Mouse (Mus musculus) forebrain, embryonic 14.5 days (tissue): ENCODE results near the gene Syce3. TPM values are rescaled to one million over a fixed set of nuclear protein-coding genes. Genes with fewer than 3 reads are reported as not detected.

Experiments used
- ATAC-seq: fragments of 200-750 bp; cut with Nextera tagmentation; 2 replicates; pipeline ENCODE4 v1.8.0; 2017; ENCODE audit warnings: mild to moderate bottlenecking, moderate library complexity
- DNase-seq: peaks from one replicate; pipeline ENCODE4 v3.0.0-alpha.2; 2015; ENCODE audit warnings: low spot score
- H3K27ac ChIP-seq: fragments of 300-500 bp; sonication (generic); 2 replicates; pipeline ENCODE4 v1.5.1; 2014; ENCODE audit warnings: low read depth, mild to moderate bottlenecking, control low read depth, low read length, moderate library complexity
- H3K27me3 ChIP-seq: fragments of 300-500 bp; sonication (generic); replicated peaks from 2 replicates; pipeline ENCODE4 v1.6.1; 2014; ENCODE audit warnings: low read length, control low read depth, mixed read lengths; ENCODE audit not compliant: control insufficient read depth, insufficient read depth
- H3K36me3 ChIP-seq: fragments of 300-500 bp; sonication (generic); 2 replicates; pipeline ENCODE4 v1.6.1; 2014; ENCODE audit warnings: low read length, control low read depth; ENCODE audit not compliant: control insufficient read depth, insufficient read depth
- H3K4me1 ChIP-seq: fragments of 300-500 bp; sonication (generic); 2 replicates; pipeline ENCODE4 v1.6.1; 2014; ENCODE audit warnings: antibody characterized with exemption, low read length, control low read depth; ENCODE audit not compliant: control insufficient read depth, insufficient read depth
- H3K4me2 ChIP-seq: fragments of 300-500 bp; sonication (generic); 2 replicates; pipeline ENCODE4 v1.6.1; 2014; ENCODE audit warnings: mild to moderate bottlenecking, control low read depth, low read length
- H3K4me3 ChIP-seq: fragments of 300-500 bp; sonication (generic); 2 replicates; pipeline ENCODE4 v1.5.1; 2014; ENCODE audit warnings: low read depth, low read length, control low read depth
- H3K9ac ChIP-seq: fragments of 300-500 bp; sonication (generic); 2 replicates; pipeline ENCODE4 v1.6.1; 2014; ENCODE audit warnings: mild to moderate bottlenecking, low read length, control low read depth, moderate library complexity
- H3K9me3 ChIP-seq: fragments of 300-500 bp; sonication (generic); replicated peaks from 2 replicates; pipeline ENCODE4 v1.6.1; 2016; ENCODE audit warnings: low read length, control low read depth, mixed read lengths; ENCODE audit not compliant: control insufficient read depth
- WGBS: fragments of 180-500 bp; shearing (Covaris S2); extraction: QIAGEN DNeasy Blood & Tissue Kit; methylation state at CpG from one replicate; pipeline ENCODE4 v1.1.7; 2014; 5-methylcytosine and 5-hydroxymethylcytosine counted together
- polyA plus RNA-seq: library from polyadenylated mRNA; unstranded; fragments of >200 nt; fragmentation: Nextera tagmentation; extraction: Ambion mirVana; gene quantifications from 2 replicates; pipeline ENCODE4 v1.2.1, GENCODE M21; 2014

The Syce3 gene
- polyA plus RNA-seq, 1 experiment from 2014 or later: not detected

- DNase-seq: peak; percentile 24
- Histone ChIP-seq H3K4me3 (peak within 1 kb of the TSS; percentile 27), H3K27me3 (peaks cover 46% of the 10 kb centered on the region), H3K4me2 (peak within 1 kb of the TSS; percentile 58), H3K9ac (peak within 1 kb of the TSS; percentile 52), H3K9me3 (no peaks in the 10 kb centered on the region), H3K4me1 (peaks cover 4% of the 10 kb centered on the region; the same call in 1 of the 2 replicates), H3K36me3 (no peaks in the 10 kb centered on the region), H3K27ac (no peak within 1 kb of the TSS)
- no peak for ATAC-seq
- WGBS: under 1% methylated on average over 28 of the region's 33 CpGs
Observed at GRCm38 (mm10) chr15:89378831-89379401, 31.4 kb downstream of the Syce3 start, which contains the start of gene Odf3b. Gene Odf3b (minus strand): TSS chr15:89379282.

- H3K27me3 ChIP-seq: peaks cover 46% of the 10 kb centered on the region
- H3K9ac ChIP-seq: peak overlapping the region; percentile 52
- H3K4me2 ChIP-seq: peak overlapping the region; percentile 58
- H3K4me1 ChIP-seq: peaks cover 4% of the 10 kb centered on the region; the same call in 1 of the 2 replicates
- H3K36me3 ChIP-seq: no peaks in the 10 kb centered on the region
- H3K4me3 ChIP-seq: peak overlapping the region; percentile 27
- no peak for DNase-seq
- ATAC-seq: no peak
- no peak overlapping the region for H3K27ac ChIP-seq
- 15% methylated on average over 43 of the region's 46 CpGs for WGBS
- H3K9me3 ChIP-seq: no peaks in the 10 kb centered on the region
Observed at GRCm38 (mm10) chr15:89377938-89378828, 32.1 kb downstream of the Syce3 start.

DNA sequence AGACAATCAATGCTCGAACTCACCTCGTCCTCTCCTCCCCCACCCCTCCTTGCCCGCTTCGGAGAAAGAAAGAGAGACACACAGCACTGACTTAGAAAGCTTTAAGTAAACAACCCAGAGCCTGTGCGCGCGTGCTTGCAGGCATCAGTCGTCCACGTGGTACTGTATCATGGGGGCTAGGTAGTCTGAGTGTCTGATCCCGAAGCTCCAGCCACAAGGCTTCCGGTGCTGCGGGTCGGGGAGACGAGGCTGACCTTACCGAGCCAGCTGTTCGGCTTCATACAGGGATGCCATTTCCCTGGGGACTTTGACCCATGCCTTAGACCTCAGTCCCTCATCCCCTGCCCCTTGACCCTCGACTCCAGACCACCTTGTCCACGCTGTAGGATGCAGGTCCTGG is 32.9 kb downstream of the Syce3 start:
- H3K4me3 ChIP-seq: no peak overlapping the region
- peaks cover 46% of the 10 kb centered on the region for H3K27me3 ChIP-seq
- no peak overlapping the region for H3K9ac ChIP-seq
- DNase-seq: no peak
- no peaks in the 10 kb centered on the region for H3K9me3 ChIP-seq
- no peak for ATAC-seq
- peaks cover 6% of the 10 kb centered on the region for H3K36me3 ChIP-seq
- peaks cover 6% of the 10 kb centered on the region; the same call in 1 of the 2 replicates for H3K4me1 ChIP-seq
- WGBS: 6% methylated on average over 18 of the region's 18 CpGs
- H3K4me2 ChIP-seq: no peak overlapping the region
- no peak overlapping the region for H3K27ac ChIP-seq

DNA sequence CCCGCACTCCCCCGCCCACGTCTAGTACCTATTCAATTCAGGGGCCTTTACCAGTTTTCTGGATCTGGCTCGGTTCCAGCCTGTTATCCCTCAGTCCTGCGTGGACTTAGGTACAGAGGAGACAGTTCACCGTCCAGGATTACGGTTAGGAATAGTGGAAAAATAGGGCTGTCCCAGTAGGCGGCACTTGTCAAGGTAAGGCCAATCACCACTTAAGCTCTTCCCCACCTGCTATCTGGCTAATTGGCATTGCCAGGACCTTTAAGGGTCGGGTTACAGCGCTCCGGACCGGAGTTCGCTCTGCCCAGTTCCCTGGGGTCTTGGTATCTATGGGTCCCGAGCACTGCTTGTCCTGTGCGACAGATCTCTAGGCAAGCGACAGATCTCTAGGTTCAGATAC is 33.3 kb downstream of the Syce3 start, which contains the start of gene Tymp:
Tymp (minus strand) TSS at position 83 of the 400 bp plus-strand sequence.
- Histone ChIP-seq H3K36me3 (peaks cover 10% of the 10 kb centered on the region), H3K27ac (no peak within 1 kb of the TSS), H3K4me3 (no peak within 1 kb of the TSS), H3K4me1 (peaks cover 6% of the 10 kb centered on the region; the same call in 1 of the 2 replicates), H3K4me2 (no peak within 1 kb of the TSS), H3K9ac (no peak within 1 kb of the TSS), H3K9me3 (no peaks in the 10 kb centered on the region), H3K27me3 (peaks cover 46% of the 10 kb centered on the region)
- DNase-seq (no peak), ATAC-seq (no peak)
- 18% methylated on average over 16 of the region's 16 CpGs for WGBS

DNA sequence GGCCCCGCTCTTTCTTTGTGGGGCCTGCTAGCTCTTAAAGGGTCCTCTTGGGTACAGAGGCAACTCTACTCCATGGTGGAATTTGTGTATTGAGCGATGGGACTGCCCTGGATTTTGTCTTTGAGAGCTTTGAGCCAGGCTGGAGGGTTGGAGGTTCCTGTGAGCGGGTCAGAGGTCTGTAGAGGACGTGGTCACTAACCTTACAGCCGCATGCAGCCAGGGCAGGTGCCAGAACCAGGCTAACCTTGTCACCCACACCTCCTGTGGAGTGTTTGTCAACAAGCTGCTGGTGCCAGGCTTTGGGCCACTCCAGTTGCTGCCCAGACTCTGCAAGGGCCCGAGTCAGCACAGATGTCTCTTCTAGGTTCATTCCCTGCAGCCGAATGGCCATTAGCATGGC is 34.3 kb downstream of the Syce3 start:
- 78% methylated on average over 7 of the region's 7 CpGs for WGBS
- peaks cover 6% of the 10 kb centered on the region; the same call in 1 of the 2 replicates for H3K4me1 ChIP-seq
- DNase-seq: no peak

DNA sequence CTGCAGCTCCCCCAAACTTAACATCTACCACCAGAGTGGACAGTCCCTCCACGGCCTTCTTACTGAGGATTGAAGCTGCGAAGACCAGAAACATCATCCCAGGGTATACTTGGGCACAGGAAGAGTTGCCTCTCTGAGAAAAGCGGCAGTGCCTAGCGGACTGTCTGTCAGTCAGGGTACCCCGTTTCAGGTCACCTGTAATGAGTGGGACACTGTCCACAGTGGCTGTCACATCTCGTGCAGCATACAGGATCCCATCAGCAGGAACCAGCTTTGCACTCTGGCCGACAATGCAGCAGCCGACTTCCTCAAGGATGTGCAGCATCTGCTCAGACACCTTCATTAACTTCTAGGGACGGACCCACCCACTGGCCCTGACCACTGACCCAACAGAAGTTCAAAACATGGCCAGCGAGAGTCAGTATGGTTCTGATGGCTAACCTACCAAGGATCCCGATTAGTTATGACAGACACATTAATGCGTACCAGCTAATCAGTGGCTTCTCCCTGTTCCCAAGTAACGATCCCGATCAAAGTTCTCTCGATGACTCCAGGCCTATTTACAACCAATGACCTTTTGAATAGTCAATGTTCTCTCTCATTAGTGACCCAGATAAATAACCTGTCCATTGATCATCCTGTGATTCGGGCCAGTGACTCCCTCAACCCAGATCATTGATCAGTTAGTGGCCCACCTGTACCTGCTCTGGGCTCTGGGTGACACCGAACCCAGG is 35.3 kb downstream of the Syce3 start:
- Histone ChIP-seq H3K36me3 (peaks cover 30% of the 10 kb centered on the region), H3K9ac (peak overlapping the region; percentile 84), H3K27me3 (peaks cover 38% of the 10 kb centered on the region), H3K4me2 (no peak overlapping the region), H3K9me3 (no peaks in the 10 kb centered on the region), H3K4me1 (peaks cover 6% of the 10 kb centered on the region; the same call in 1 of the 2 replicates), H3K27ac (no peak overlapping the region), H3K4me3 (no peak overlapping the region)
- 91% methylated on average over 17 of the region's 17 CpGs for WGBS
- DNase-seq: no peak
- no peak for ATAC-seq

More for the DNA sequence above, 34.3 kb downstream of the Syce3 start:
- H3K4me2 ChIP-seq: no peak overlapping the region
- H3K27ac ChIP-seq: no peak overlapping the region
- no peak overlapping the region for H3K4me3 ChIP-seq
- H3K9ac ChIP-seq: no peak overlapping the region
- peaks cover 19% of the 10 kb centered on the region for H3K36me3 ChIP-seq
- no peak for ATAC-seq
- no peaks in the 10 kb centered on the region for H3K9me3 ChIP-seq
- peaks cover 46% of the 10 kb centered on the region for H3K27me3 ChIP-seq

- ATAC-seq (no peak), DNase-seq (no peak)
- peak overlapping the region; percentile 93 for H3K27ac ChIP-seq
- WGBS: 48% methylated on average over 9 of the region's 9 CpGs
- no peaks in the 10 kb centered on the region for H3K9me3 ChIP-seq
- peaks cover 4% of the 10 kb centered on the region; the same call in 1 of the 2 replicates for H3K4me1 ChIP-seq
- H3K4me2 ChIP-seq: peak overlapping the region; percentile 87
- H3K4me3 ChIP-seq: peak overlapping the region; percentile 71
- peaks cover 36% of the 10 kb centered on the region for H3K36me3 ChIP-seq
- H3K27me3 ChIP-seq: peaks cover 33% of the 10 kb centered on the region
- peak overlapping the region; percentile 84 for H3K9ac ChIP-seq
Observed at GRCm38 (mm10) chr15:89374340-89374739, 36.0 kb downstream of the Syce3 start.

DNA sequence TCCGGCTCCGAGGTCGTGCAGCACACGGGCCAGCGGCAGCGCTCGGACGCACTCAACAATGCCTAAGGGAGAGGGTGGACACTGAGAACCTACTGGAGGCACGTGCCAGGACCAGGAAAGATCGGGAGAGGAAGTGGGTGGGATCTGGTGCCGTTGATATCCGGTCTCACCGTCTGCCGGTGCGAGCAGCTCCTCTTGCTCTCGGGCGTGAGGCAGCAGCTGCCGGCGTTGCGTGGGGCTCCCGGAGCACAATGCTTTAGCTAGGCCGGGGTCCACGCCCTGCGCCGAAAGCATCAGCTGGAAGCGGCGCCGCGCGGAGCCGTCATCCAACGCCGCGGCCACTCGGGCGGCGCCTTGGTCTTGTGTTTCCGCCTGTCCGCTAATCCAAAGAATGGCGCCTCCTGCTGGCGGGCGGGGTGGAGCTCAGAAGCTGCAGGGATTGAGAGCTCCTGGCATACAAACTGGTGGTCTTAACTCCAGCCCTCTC is 36.5 kb downstream of the Syce3 start, which contains the start of gene Sco2:
Sco2 (minus strand) TSS at position 85 of the 487 bp plus-strand sequence.
- peak within 1 kb of the TSS; percentile 84 for H3K9ac ChIP-seq
- peak within 1 kb of the TSS; percentile 93 for H3K27ac ChIP-seq
- no peaks in the 10 kb centered on the region for H3K9me3 ChIP-seq
- peaks cover 2% of the 10 kb centered on the region; the same call in 1 of the 2 replicates for H3K4me1 ChIP-seq
- ATAC-seq (peak; percentile 89), DNase-seq (peak; percentile 92)
- peak within 1 kb of the TSS; percentile 87 for H3K4me2 ChIP-seq
- under 1% methylated on average over 42 of the region's 42 CpGs for WGBS
- peaks cover 42% of the 10 kb centered on the region for H3K36me3 ChIP-seq
- H3K4me3 ChIP-seq: peak within 1 kb of the TSS; percentile 71
- peaks cover 28% of the 10 kb centered on the region for H3K27me3 ChIP-seq
